Comparison of ENCODE assay signal across 34 mouse cellular contexts in genomic region chr3:135487803-135488202, GRCm38 (mm10).
"Had no signal": no experiment of that assay in that cellular context is flagged by ENCODE, and none has a peak within 500 bp of the region (broad histone marks: within the 10 kb centered on the region; RNA-seq: fewer than 3 reads in every experiment).

No protein-coding gene starts in this region.

- DNase-seq: heart, postnatal 10 days; heart, postnatal 14 days; heart, postnatal 36 days; heart, postnatal 4 days; kidney, adult 11 months; kidney, adult 18-20 months; kidney, adult 9 months; kidney, postnatal 10 days; kidney, postnatal 14 days; kidney, postnatal 25 days; kidney, postnatal 36 days; kidney, postnatal 4 days; layer of hippocampus, adult 9-11 months; layer of hippocampus, postnatal 36 days had no signal

- H3K27ac ChIP-seq: heart, embryonic 10.5 days; heart, embryonic 13.5 days; heart, embryonic 15.5 days; hindbrain, embryonic 10.5 days; hindbrain, embryonic 12.5 days; hindbrain, embryonic 13.5 days; hindbrain, embryonic 14.5 days; hindbrain, embryonic 15.5 days; hindbrain, postnatal 0 days; intestine, embryonic 15.5 days; kidney, embryonic 15.5 days; kidney, postnatal 0 days; layer of hippocampus, adult 2 months; left cerebral cortex, adult 2 months had no signal

- H3K36me3 ChIP-seq: hindbrain, embryonic 10.5 days; hindbrain, embryonic 12.5 days; hindbrain, embryonic 13.5 days; hindbrain, embryonic 15.5 days; intestine, embryonic 15.5 days; kidney, embryonic 15.5 days had no signal

- H3K9me3 ChIP-seq: heart, embryonic 10.5 days; heart, embryonic 12.5 days; heart, embryonic 13.5 days; heart, embryonic 15.5 days; hindbrain, embryonic 10.5 days; hindbrain, embryonic 12.5 days; hindbrain, embryonic 13.5 days; hindbrain, embryonic 15.5 days; intestine, embryonic 15.5 days; kidney, embryonic 15.5 days had no signal

- ATAC-seq: hindbrain, embryonic 16.5 days; hindbrain, postnatal 0 days; inflammation-experienced regulatory T-cells, adult 6 months; intestine, embryonic 15.5 days; intestine, embryonic 16.5 days; intestine, postnatal 0 days had no signal

- H3K4me3 ChIP-seq: heart, embryonic 10.5 days; heart, embryonic 12.5 days; heart, embryonic 13.5 days; heart, embryonic 15.5 days; hindbrain, embryonic 10.5 days; hindbrain, embryonic 12.5 days; hindbrain, embryonic 13.5 days; hindbrain, embryonic 15.5 days; intestine, embryonic 15.5 days; kidney, embryonic 15.5 days; layer of hippocampus, adult 2 months; left cerebral cortex, adult 2 months had no signal

- H3K9ac ChIP-seq: heart, embryonic 12.5 days; heart, embryonic 13.5 days; heart, embryonic 15.5 days; hindbrain, embryonic 12.5 days; hindbrain, embryonic 13.5 days; hindbrain, embryonic 14.5 days; hindbrain, embryonic 15.5 days; intestine, embryonic 15.5 days; kidney, embryonic 15.5 days had no signal

- H3K4me2 ChIP-seq: heart, embryonic 11.5 days; heart, embryonic 12.5 days; heart, embryonic 13.5 days; hindbrain, embryonic 12.5 days; hindbrain, embryonic 13.5 days; hindbrain, embryonic 14.5 days; hindbrain, embryonic 15.5 days; intestine, embryonic 15.5 days; kidney, embryonic 15.5 days had no signal

- H3K27me3 ChIP-seq: heart, embryonic 12.5 days; heart, embryonic 13.5 days; heart, embryonic 15.5 days; hindbrain, embryonic 13.5 days; hindbrain, embryonic 15.5 days; intestine, embryonic 15.5 days; kidney, embryonic 15.5 days had no signal
